Mouse (Mus musculus): ENCODE measurements around the gene Zfp62. TPM values are rescaled to one million over a fixed set of nuclear protein-coding genes. Genes with fewer than 3 reads are reported as not detected.

Zfp62 gene
- polyA plus RNA-seq, 1 experiment from 2014 or later = 59.0 TPM

GRCm38 (mm10) chr11:49261313-49261855, 58.3 kb downstream of the Zfp62 start:
- 94% methylated on average over 14 of the region's 14 CpGs for whole genome bisulfite sequencing
- H3K36me3 ChIP-seq (ENCODE audit: control insufficient read depth, insufficient read depth, low read length) = 0 out of 2 replicates have a peak, but pooled peaks cover 2% of the 10 kb centered on the region

GRCm38 (mm10) chr11:49262286-49262685, 59.2 kb downstream of the Zfp62 start:
- no peak overlapping the region for H3K4me3 ChIP-seq (ENCODE audit: low read depth, low read length)
- H3K4me1 ChIP-seq (replicated peaks; ENCODE audit: control insufficient read depth, insufficient read depth, low read length) = no peaks in the 10 kb centered on the region; the same call in 1 of the 2 replicates
- no peak overlapping the region for H3K27ac ChIP-seq (ENCODE audit: low read depth, low read length)
- H3K36me3 ChIP-seq (ENCODE audit: control insufficient read depth, insufficient read depth, low read length) = 0 out of 2 replicates have a peak, but pooled peaks cover 2% of the 10 kb centered on the region
- no peak for DNase-seq (ENCODE audit: low spot score)
- no peak for ATAC-seq (ENCODE audit: low FRiP score)
- H3K9me3 ChIP-seq (ENCODE audit: control insufficient read depth, low read length) = no peaks in the 10 kb centered on the region
- no peaks in the 10 kb centered on the region for H3K27me3 ChIP-seq (ENCODE audit: control insufficient read depth, insufficient read depth, low read length)
- 86% methylated on average over 5 of the region's 5 CpGs for WGBS
- H3K4me2 ChIP-seq (replicated peaks; ENCODE audit: low read depth, low read length) = no peak overlapping the region
- H3K9ac ChIP-seq (ENCODE audit: low read depth, low read length) = no peak overlapping the region

More at GRCm38 (mm10) chr11:49261313-49261855, 58.3 kb downstream of the Zfp62 start:
- no peak for DNase-seq (ENCODE audit: low spot score)
- H3K9ac ChIP-seq (ENCODE audit: low read depth, low read length) = no peak overlapping the region
- no peaks in the 10 kb centered on the region for H3K27me3 ChIP-seq (ENCODE audit: control insufficient read depth, insufficient read depth, low read length)
- no peak overlapping the region for H3K27ac ChIP-seq (ENCODE audit: low read depth, low read length)
- no peak overlapping the region for H3K4me2 ChIP-seq (replicated peaks; ENCODE audit: low read depth, low read length)
- no peak for ATAC-seq (ENCODE audit: low FRiP score)
- H3K9me3 ChIP-seq (ENCODE audit: control insufficient read depth, low read length) = no peaks in the 10 kb centered on the region
- H3K4me3 ChIP-seq (ENCODE audit: low read depth, low read length) = no peak overlapping the region
- H3K4me1 ChIP-seq (replicated peaks; ENCODE audit: control insufficient read depth, insufficient read depth, low read length) = no peaks in the 10 kb centered on the region; the same call in 1 of the 2 replicates

GRCm38 (mm10) chr11:49263149-49263548, 60.1 kb downstream of the Zfp62 start:
- no peaks in the 10 kb centered on the region for H3K9me3 ChIP-seq (ENCODE audit: control insufficient read depth, low read length)
- 0 out of 2 replicates have a peak, but pooled peaks cover 2% of the 10 kb centered on the region for H3K36me3 ChIP-seq (ENCODE audit: control insufficient read depth, insufficient read depth, low read length)
- DNase-seq (ENCODE audit: low spot score) (no peak), ATAC-seq (ENCODE audit: low FRiP score) (no peak)
- no peak overlapping the region for H3K4me3 ChIP-seq (ENCODE audit: low read depth, low read length)
- H3K4me1 ChIP-seq (replicated peaks; ENCODE audit: control insufficient read depth, insufficient read depth, low read length) = no peaks in the 10 kb centered on the region; the same call in 1 of the 2 replicates
- H3K27ac ChIP-seq (ENCODE audit: low read depth, low read length) = no peak overlapping the region
- no peaks in the 10 kb centered on the region for H3K27me3 ChIP-seq (ENCODE audit: control insufficient read depth, insufficient read depth, low read length)
- H3K4me2 ChIP-seq (replicated peaks; ENCODE audit: low read depth, low read length) = no peak overlapping the region
- H3K9ac ChIP-seq (ENCODE audit: low read depth, low read length) = no peak overlapping the region
- WGBS = 94% methylated on average over 6 of the region's 6 CpGs

- Histone ChIP-seq H3K27ac (ENCODE audit: low read depth, low read length) (no peak overlapping the region), H3K4me2 (replicated peaks; ENCODE audit: low read depth, low read length) (no peak overlapping the region), H3K9me3 (ENCODE audit: control insufficient read depth, low read length) (no peaks in the 10 kb centered on the region), H3K9ac (ENCODE audit: low read depth, low read length) (no peak overlapping the region), H3K4me3 (ENCODE audit: low read depth, low read length) (no peak overlapping the region), H3K36me3 (ENCODE audit: control insufficient read depth, insufficient read depth, low read length) (0 out of 2 replicates have a peak, but pooled peaks cover 2% of the 10 kb centered on the region), H3K27me3 (ENCODE audit: control insufficient read depth, insufficient read depth, low read length) (no peaks in the 10 kb centered on the region), H3K4me1 (replicated peaks; ENCODE audit: control insufficient read depth, insufficient read depth, low read length) (no peaks in the 10 kb centered on the region; the same call in 1 of the 2 replicates)
- no peak for ATAC-seq (ENCODE audit: low FRiP score)
- 86% methylated on average over 7 of the region's 7 CpGs for WGBS
- DNase-seq (ENCODE audit: low spot score) = no peak
These were observed 61.0 kb downstream of the Zfp62 start for GRCm38 (mm10) chr11:49264081-49264480.

- Histone ChIP-seq H3K4me2 (replicated peaks; ENCODE audit: low read depth, low read length) (no peak overlapping the region), H3K27ac (ENCODE audit: low read depth, low read length) (no peak overlapping the region), H3K9me3 (ENCODE audit: control insufficient read depth, low read length) (no peaks in the 10 kb centered on the region), H3K4me3 (ENCODE audit: low read depth, low read length) (no peak overlapping the region), H3K4me1 (replicated peaks; ENCODE audit: control insufficient read depth, insufficient read depth, low read length) (no peaks in the 10 kb centered on the region; the same call in 1 of the 2 replicates), H3K9ac (ENCODE audit: low read depth, low read length) (no peak overlapping the region), H3K36me3 (ENCODE audit: control insufficient read depth, insufficient read depth, low read length) (0 out of 2 replicates have a peak, but pooled peaks cover 2% of the 10 kb centered on the region), H3K27me3 (ENCODE audit: control insufficient read depth, insufficient read depth, low read length) (no peaks in the 10 kb centered on the region)
- no peak for ATAC-seq (ENCODE audit: low FRiP score)
- DNase-seq (ENCODE audit: low spot score) = no peak
- WGBS = 85% methylated on average over 11 of the region's 11 CpGs
These were observed 61.5 kb downstream of the Zfp62 start for GRCm38 (mm10) chr11:49264622-49265021.

- Histone ChIP-seq H3K9me3 (ENCODE audit: control insufficient read depth, low read length) (no peaks in the 10 kb centered on the region), H3K4me3 (ENCODE audit: low read depth, low read length) (no peak overlapping the region), H3K27ac (ENCODE audit: low read depth, low read length) (no peak overlapping the region), H3K36me3 (ENCODE audit: control insufficient read depth, insufficient read depth, low read length) (0 out of 2 replicates have a peak, but pooled peaks cover 2% of the 10 kb centered on the region), H3K9ac (ENCODE audit: low read depth, low read length) (no peak overlapping the region), H3K4me1 (replicated peaks; ENCODE audit: control insufficient read depth, insufficient read depth, low read length) (no peaks in the 10 kb centered on the region; the same call in 1 of the 2 replicates), H3K4me2 (replicated peaks; ENCODE audit: low read depth, low read length) (no peak overlapping the region), H3K27me3 (ENCODE audit: control insufficient read depth, insufficient read depth, low read length) (no peaks in the 10 kb centered on the region)
- 86% methylated on average over 8 of the region's 8 CpGs for WGBS
- no peak for DNase-seq (ENCODE audit: low spot score)
- ATAC-seq (ENCODE audit: low FRiP score) = no peak
These were observed 62.0 kb downstream of the Zfp62 start for GRCm38 (mm10) chr11:49265101-49265500.

GRCm38 (mm10) chr11:49266671-49267070, 63.6 kb downstream of the Zfp62 start:
- no peaks in the 10 kb centered on the region; the same call in 1 of the 2 replicates for H3K4me1 ChIP-seq (replicated peaks; ENCODE audit: control insufficient read depth, insufficient read depth, low read length)
- 0 out of 2 replicates have a peak, but pooled peaks cover 2% of the 10 kb centered on the region for H3K36me3 ChIP-seq (ENCODE audit: control insufficient read depth, insufficient read depth, low read length)
- no peaks in the 10 kb centered on the region for H3K27me3 ChIP-seq (ENCODE audit: control insufficient read depth, insufficient read depth, low read length)
- ATAC-seq (ENCODE audit: low FRiP score) (no peak), DNase-seq (ENCODE audit: low spot score) (no peak)
- no peak overlapping the region for H3K4me2 ChIP-seq (replicated peaks; ENCODE audit: low read depth, low read length)
- no peak overlapping the region for H3K9ac ChIP-seq (ENCODE audit: low read depth, low read length)
- 87% methylated on average over 6 of the region's 6 CpGs for WGBS
- no peak overlapping the region for H3K4me3 ChIP-seq (ENCODE audit: low read depth, low read length)
- H3K27ac ChIP-seq (ENCODE audit: low read depth, low read length) = no peak overlapping the region
- H3K9me3 ChIP-seq (ENCODE audit: control insufficient read depth, low read length) = no peaks in the 10 kb centered on the region

- Histone ChIP-seq H3K4me2 (replicated peaks; ENCODE audit: low read depth, low read length) (no peak overlapping the region), H3K9me3 (ENCODE audit: control insufficient read depth, low read length) (no peaks in the 10 kb centered on the region), H3K4me3 (ENCODE audit: low read depth, low read length) (no peak overlapping the region), H3K9ac (ENCODE audit: low read depth, low read length) (no peak overlapping the region), H3K27me3 (ENCODE audit: control insufficient read depth, insufficient read depth, low read length) (no peaks in the 10 kb centered on the region), H3K36me3 (ENCODE audit: control insufficient read depth, insufficient read depth, low read length) (no peaks in the 10 kb centered on the region), H3K4me1 (replicated peaks; ENCODE audit: control insufficient read depth, insufficient read depth, low read length) (no peaks in the 10 kb centered on the region; the same call in 1 of the 2 replicates), H3K27ac (ENCODE audit: low read depth, low read length) (no peak overlapping the region)
- WGBS = 90% methylated on average over 10 of the region's 10 CpGs
- DNase-seq (ENCODE audit: low spot score) (no peak), ATAC-seq (ENCODE audit: low FRiP score) (no peak)
These were observed 64.2 kb downstream of the Zfp62 start for GRCm38 (mm10) chr11:49267316-49267715.

- H3K4me1 ChIP-seq (replicated peaks; ENCODE audit: control insufficient read depth, insufficient read depth, low read length) = no peaks in the 10 kb centered on the region; the same call in 1 of the 2 replicates
- no peak for ATAC-seq (ENCODE audit: low FRiP score)
- H3K27me3 ChIP-seq (ENCODE audit: control insufficient read depth, insufficient read depth, low read length) = no peaks in the 10 kb centered on the region
- WGBS = 87% methylated on average over 15 of the region's 15 CpGs
- no peak overlapping the region for H3K4me2 ChIP-seq (replicated peaks; ENCODE audit: low read depth, low read length)
- no peak for DNase-seq (ENCODE audit: low spot score)
- no peaks in the 10 kb centered on the region for H3K9me3 ChIP-seq (ENCODE audit: control insufficient read depth, low read length)
- no peak overlapping the region for H3K9ac ChIP-seq (ENCODE audit: low read depth, low read length)
- no peak overlapping the region for H3K27ac ChIP-seq (ENCODE audit: low read depth, low read length)
- H3K36me3 ChIP-seq (ENCODE audit: control insufficient read depth, insufficient read depth, low read length) = no peaks in the 10 kb centered on the region
- H3K4me3 ChIP-seq (ENCODE audit: low read depth, low read length) = no peak overlapping the region
These were observed 65.0 kb downstream of the Zfp62 start for GRCm38 (mm10) chr11:49267970-49268579.

Measured in hindbrain, embryonic 11.5 days (tissue).